Mouse (Mus musculus) liver, embryonic 12.5 days (tissue): ENCODE data around the gene Cldn34b1. TPM values are rescaled to one million over a fixed set of nuclear protein-coding genes. Genes with fewer than 3 reads are reported as not detected.
"Not testable (repeated sequence)": the region's sequence is repeated elsewhere in the genome, so short reads cannot be mapped to it uniquely, and the experiment has no call there.

Experiments
- ATAC-seq: fragments of 200-750 bp; cut with Nextera tagmentation; 2 replicates; pipeline ENCODE4 v1.8.0; 2017; ENCODE audit warnings: moderate number of reproducible peaks, mild to moderate bottlenecking, moderate library complexity
- H3K27ac ChIP-seq: fragments of 300-500 bp; sonication (generic); 2 replicates; pipeline ENCODE4 v1.5.1; 2016; ENCODE audit warnings: mild to moderate bottlenecking
- H3K27me3 ChIP-seq: fragments of 300-500 bp; sonication (generic); replicated peaks from 2 replicates; pipeline ENCODE4 v1.6.1; 2016; ENCODE audit warnings: mild to moderate bottlenecking, moderate library complexity
- H3K36me3 ChIP-seq: fragments of 300-500 bp; sonication (generic); 2 replicates; pipeline ENCODE4 v1.6.1; 2016; ENCODE audit warnings: mild to moderate bottlenecking, moderate library complexity
- H3K4me1 ChIP-seq: fragments of 300-500 bp; sonication (generic); 2 replicates; pipeline ENCODE4 v1.6.1; 2016
- H3K4me2 ChIP-seq: fragments of 300-500 bp; sonication (generic); 2 replicates; pipeline ENCODE4 v1.6.1; 2016; ENCODE audit warnings: mild to moderate bottlenecking, moderate library complexity
- H3K4me3 ChIP-seq: fragments of 300-500 bp; sonication (generic); 2 replicates; pipeline ENCODE4 v1.5.1; 2016; ENCODE audit warnings: mild to moderate bottlenecking, moderate library complexity
- H3K9ac ChIP-seq: fragments of 300-500 bp; sonication (generic); 2 replicates; pipeline ENCODE4 v1.6.1; 2016; ENCODE audit warnings: mild to moderate bottlenecking, moderate library complexity
- H3K9me3 ChIP-seq: fragments of 300-500 bp; sonication (generic); replicated peaks from 2 replicates; pipeline ENCODE4 v1.6.1; 2016; ENCODE audit warnings: mild to moderate bottlenecking, moderate library complexity
- WGBS: fragments of 180-500 bp; shearing (Covaris S2); methylation state at CpG from one replicate; pipeline ENCODE4 v1.1.7; 2016; ENCODE audit not compliant: insufficient replicate concordance; 5-methylcytosine and 5-hydroxymethylcytosine counted together
- polyA plus RNA-seq: library from polyadenylated mRNA; unstranded; fragments of >200 nt; fragmentation: Nextera tagmentation; extraction: Ambion mirVana; gene quantifications from 2 replicates; pipeline ENCODE4 v1.2.1, GENCODE M21; 2016

Cldn34b1 gene
- not detected in 2 replicates for polyA plus RNA-seq

DNA sequence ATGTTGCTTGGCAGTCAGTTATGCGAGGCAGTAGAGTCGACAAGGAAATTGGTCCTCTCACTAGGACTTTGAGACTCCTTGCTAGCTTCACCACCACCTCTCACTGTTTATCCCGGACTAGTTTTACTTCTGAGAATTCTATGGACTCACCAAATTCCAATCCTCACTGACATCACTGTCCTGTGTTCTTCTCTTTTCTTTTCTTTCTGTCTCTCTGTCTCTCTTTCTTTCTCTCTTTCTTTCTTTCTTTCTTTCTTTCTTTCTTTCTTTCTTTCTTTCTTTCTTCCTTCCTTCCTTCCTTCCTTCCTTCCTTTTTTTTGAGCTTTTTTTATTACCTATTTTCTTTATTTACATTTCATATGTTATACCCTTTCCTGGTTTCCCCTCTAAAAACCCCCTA lies at the start of gene Cldn34b1:
Gene Cldn34b1, minus strand, starts transcription at position 101 of the 400 bp plus-strand sequence.
- not testable (repeated sequence) for H3K36me3 ChIP-seq, H3K27ac ChIP-seq, H3K4me3 ChIP-seq, H3K9me3 ChIP-seq, H3K4me2 ChIP-seq, H3K9ac ChIP-seq, ATAC-seq, H3K27me3 ChIP-seq, H3K4me1 ChIP-seq
- 91% methylated on average over 3 of the region's 3 CpGs for WGBS

GRCm38 (mm10) chrX:154935887-154936286 lies 45.8 kb upstream of the Cldn34b1 start, which contains the start of gene Magea6:
Gene Magea6, minus strand, starts transcription at chrX:154935987.
- not testable (repeated sequence) for H3K9me3 ChIP-seq, H3K4me2 ChIP-seq, H3K4me3 ChIP-seq, H3K9ac ChIP-seq, H3K36me3 ChIP-seq, H3K27me3 ChIP-seq, ATAC-seq, H3K27ac ChIP-seq, H3K4me1 ChIP-seq
- 11% methylated on average over 1 of the region's 1 CpGs for WGBS

Other genes with a start within 250 kb of the Cldn34b1 start
- gene Magea6, start 45.7 kb upstream of the Cldn34b1 start, polyA plus RNA-seq = not detected in 2 replicates
- gene Magea3, start 59.2 kb upstream of the Cldn34b1 start, polyA plus RNA-seq = not detected in 2 replicates
- gene Magea8, start 105.6 kb upstream of the Cldn34b1 start, polyA plus RNA-seq = not detected in 2 replicates
- gene Magea5, start 172.9 kb upstream of the Cldn34b1 start, polyA plus RNA-seq = not detected in 2 replicates
- gene Magea1, start 199.5 kb upstream of the Cldn34b1 start, polyA plus RNA-seq = not detected in 2 replicates
- gene Magea2, start 203.4 kb upstream of the Cldn34b1 start, polyA plus RNA-seq = not detected in 2 replicates
- not detected in 2 replicates for gene Cldn34b2, start 238.1 kb upstream of the Cldn34b1 start, polyA plus RNA-seq